Mouse (Mus musculus) layer of hippocampus, adult 6 months (tissue): Measurements from ENCODE around the gene Fbh1. TPM values are rescaled to one million over a fixed set of nuclear protein-coding genes. Genes with fewer than 3 reads are reported as not detected.

Experiments used
- long read RNA-seq, 2 experiments: library from polyadenylated mRNA; unstranded; transcript quantifications; one replicate each; pipeline ENCODE4 v2.0.0; 2019 to 2020
- polyA plus RNA-seq: library from polyadenylated mRNA; unstranded; fragments of <200 nt; fragmentation: Nextera tagmentation; gene quantifications from 2 replicates; pipeline ENCODE4 v1.2.3, GENCODE M21; 2021

Fbh1 gene
- polyA plus RNA-seq: 35.7 and 41.5 TPM in 2 replicates
- long read RNA-seq, experiment 1, transcript Fbh1-201 (21 exons, 3,567 nt): major isoform, 31 of 67 reads
- long read RNA-seq, experiment 1, partial matches to known transcripts: 14 of 67 reads
- long read RNA-seq, experiment 1, other reads (novel, unspliced or antisense): 22 of 67 reads
- long read RNA-seq, experiment 2, transcript Fbh1-201 (21 exons, 3,567 nt): major isoform, 167 of 366 reads
- long read RNA-seq, experiment 2, partial matches to known transcripts: 88 of 366 reads
- long read RNA-seq, experiment 2, other reads (novel, unspliced or antisense): 111 of 366 reads

DNA sequence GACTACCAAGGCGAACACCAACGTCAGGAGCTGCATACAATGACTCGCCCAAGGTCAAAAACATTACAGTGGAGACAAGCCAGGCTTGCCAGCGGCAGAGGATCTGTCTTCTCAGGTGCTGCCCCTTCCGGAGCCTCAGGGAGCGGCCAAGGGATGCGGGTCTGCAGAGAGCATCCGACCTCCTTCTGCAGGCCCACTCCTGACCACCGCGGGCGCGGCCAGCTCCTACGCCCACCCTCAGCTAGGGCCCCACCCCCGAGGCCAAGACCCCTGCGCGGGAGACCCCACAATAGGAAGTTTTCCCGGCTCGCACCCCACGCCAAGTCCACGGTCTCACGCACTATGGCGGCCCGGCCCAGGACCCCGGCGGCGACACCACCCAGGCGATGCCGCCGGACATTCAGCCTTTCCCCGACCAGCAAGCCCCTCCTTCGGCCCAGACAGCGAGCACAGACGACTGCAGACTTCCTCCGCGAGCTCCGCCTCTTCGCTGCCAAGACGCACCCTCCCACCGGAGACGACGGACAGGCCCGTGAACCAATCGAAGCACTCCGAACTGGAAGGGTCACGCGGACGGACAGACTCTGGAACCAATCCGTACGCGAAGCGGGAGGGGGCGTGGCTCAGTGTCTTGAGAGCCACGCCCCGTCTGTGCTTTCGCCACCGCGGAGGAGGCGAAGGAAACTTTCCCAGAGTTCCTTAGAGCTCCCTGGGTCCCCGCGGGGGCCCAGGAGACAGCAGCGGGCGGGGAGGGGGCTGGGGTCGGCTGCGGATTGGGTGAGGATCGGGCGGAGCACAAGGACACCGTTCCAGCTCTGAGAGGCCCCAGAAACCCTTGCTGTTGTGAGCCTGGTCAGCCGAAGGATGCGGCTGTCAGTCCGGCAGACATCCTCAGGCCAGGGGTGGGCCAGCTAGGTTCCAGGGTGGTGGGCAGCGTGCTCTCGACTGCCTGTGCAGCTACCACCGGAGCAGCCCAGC lies at the start of gene Fbh1, which contains the start of gene Ankrd16:
Gene Fbh1, minus strand, starts transcription at position 492 of the 978 bp plus-strand sequence.
Gene Ankrd16, plus strand, starts transcription at position 786 of the 978 bp plus-strand sequence.

DNA sequence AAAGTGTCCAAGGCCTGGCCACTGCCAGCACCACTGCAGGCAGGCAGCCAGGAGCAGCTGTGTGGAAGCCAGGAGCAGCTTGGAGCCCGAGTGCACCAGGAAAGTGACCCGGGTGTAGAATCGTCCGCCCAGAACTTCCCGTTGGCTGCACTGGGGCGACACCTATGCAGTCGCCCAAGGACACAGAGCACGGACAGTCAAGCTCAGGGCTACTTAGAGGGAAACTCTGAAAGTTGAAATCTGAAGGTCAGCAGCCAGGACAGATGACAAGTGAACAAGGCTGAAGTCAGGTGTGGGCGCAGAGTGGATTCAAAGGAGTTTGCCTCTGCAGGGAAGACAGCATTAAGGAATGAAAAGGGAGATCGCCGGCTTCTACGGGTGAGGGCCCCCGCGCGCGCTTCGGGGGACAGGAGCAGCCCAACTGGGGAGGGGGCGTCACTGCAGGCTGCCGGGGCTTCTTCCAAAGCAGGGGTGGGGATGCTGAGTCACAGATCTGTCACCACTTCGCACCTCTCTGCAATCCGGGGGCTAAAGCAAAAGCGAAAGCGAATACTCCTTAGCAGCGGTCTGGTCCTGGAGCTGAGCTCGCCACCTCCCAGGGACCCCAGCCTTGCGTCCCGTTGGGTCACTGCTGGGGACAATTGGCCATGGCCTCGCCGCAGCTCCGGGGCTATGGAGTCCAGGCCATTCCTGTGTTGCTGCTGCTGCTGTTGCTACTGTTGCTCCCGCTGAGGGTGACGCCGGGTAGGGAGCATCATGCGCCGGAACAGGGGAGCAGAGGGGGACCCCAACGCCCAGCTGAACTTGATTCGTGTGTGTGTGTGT lies 72.0 kb downstream of the Fbh1 start, which contains the start of gene Il15ra:
Gene Il15ra, plus strand, starts transcription at position 90 of the 825 bp plus-strand sequence.

Other genes with a start within 250 kb of the Fbh1 start
- gene Pfkfb3, start 223.5 kb downstream of the Fbh1 start, polyA plus RNA-seq: 5.2 and 5.5 TPM in 2 replicates
- 48.8 and 53.8 TPM in 2 replicates for gene Rbm17, start 173.4 kb downstream of the Fbh1 start, polyA plus RNA-seq
- not detected in 2 replicates for gene Gm17490, start 151.3 kb downstream of the Fbh1 start, polyA plus RNA-seq
- 0.03 TPM in 1 of 2 replicates, not detected in the other for gene Il2ra, start 134.8 kb downstream of the Fbh1 start, polyA plus RNA-seq
- 2.6 and 3.1 TPM in 2 replicates for gene Il15ra, start 72.3 kb downstream of the Fbh1 start, polyA plus RNA-seq
- 5.6 and 5.8 TPM in 2 replicates for gene Ankrd16, start 294 bp upstream of the Fbh1 start, polyA plus RNA-seq